Mouse (Mus musculus) hindbrain, embryonic 12.5 days (tissue): Measurements from ENCODE around the gene Mbip. TPM values are rescaled to one million over a fixed set of nuclear protein-coding genes. Genes with fewer than 3 reads are reported as not detected.

Experiments
- ATAC-seq: fragments of 200-750 bp; cut with Nextera tagmentation; 2 replicates; pipeline ENCODE4 v1.8.0; 2017; ENCODE audit warnings: moderate TSS enrichment; ENCODE audit not compliant: low FRiP score
- H3K27ac ChIP-seq: fragments of 300-500 bp; sonication (generic); 2 replicates; pipeline ENCODE4 v1.5.1; 2016; ENCODE audit warnings: mild to moderate bottlenecking
- H3K27me3 ChIP-seq: fragments of 300-500 bp; sonication (generic); 2 replicates; pipeline ENCODE4 v1.6.1; 2016; ENCODE audit warnings: mild to moderate bottlenecking
- H3K36me3 ChIP-seq: fragments of 300-500 bp; sonication (generic); 2 replicates; pipeline ENCODE4 v1.6.1; 2016; ENCODE audit warnings: mild to moderate bottlenecking
- H3K4me1 ChIP-seq: fragments of 300-500 bp; sonication (generic); 2 replicates; pipeline ENCODE4 v1.6.1; 2016
- H3K4me2 ChIP-seq: fragments of 300-500 bp; sonication (generic); replicated peaks from 2 replicates; pipeline ENCODE4 v1.6.1; 2016; ENCODE audit warnings: mild to moderate bottlenecking
- H3K4me3 ChIP-seq: fragments of 300-500 bp; sonication (generic); 2 replicates; pipeline ENCODE4 v1.5.1; 2016; ENCODE audit warnings: mild to moderate bottlenecking
- H3K9ac ChIP-seq: fragments of 300-500 bp; sonication (generic); 2 replicates; pipeline ENCODE4 v1.6.1; 2016; ENCODE audit warnings: mild to moderate bottlenecking, moderate library complexity
- H3K9me3 ChIP-seq: fragments of 300-500 bp; sonication (generic); replicated peaks from 2 replicates; pipeline ENCODE4 v1.6.1; 2016; ENCODE audit warnings: mild to moderate bottlenecking
- WGBS: fragments of 180-500 bp; shearing (Covaris S2); methylation state at CpG from one replicate; pipeline ENCODE4 v1.1.7; 2016; 5-methylcytosine and 5-hydroxymethylcytosine counted together
- polyA plus RNA-seq: library from polyadenylated mRNA; unstranded; fragments of >200 nt; fragmentation: Nextera tagmentation; extraction: Ambion mirVana; gene quantifications from 2 replicates; pipeline ENCODE4 v1.2.1, GENCODE M21; 2016

The Mbip gene
- polyA plus RNA-seq, 1 experiment from 2014 or later = 45.7 TPM

GRCm38 (mm10) chr12:56281649-56282048 is 64.0 kb downstream of the Mbip start:
- no peak overlapping the region for H3K4me2 ChIP-seq
- WGBS = 89% methylated on average over 3 of the region's 3 CpGs

More at GRCm38 (mm10) chr12:56281649-56282048, 64.0 kb downstream of the Mbip start:
- Histone ChIP-seq H3K4me1 (no peaks in the 10 kb centered on the region), H3K27me3 (no peaks in the 10 kb centered on the region), H3K27ac (no peak overlapping the region), H3K9me3 (no peaks in the 10 kb centered on the region), H3K4me3 (no peak overlapping the region), H3K36me3 (no peaks in the 10 kb centered on the region), H3K9ac (no peak overlapping the region)
- ATAC-seq = no peak

Other genes with a start within 250 kb of the Mbip start
- gene Nkx2-1, start 191.0 kb upstream of the Mbip start, polyA plus RNA-seq = 0.12 and 1.7 TPM in 2 replicates